Mouse (Mus musculus): ENCODE measurements around the gene Nmi. TPM values are rescaled to one million over a fixed set of nuclear protein-coding genes. Genes with fewer than 3 reads are reported as not detected.

Gene Nmi
- polyA plus RNA-seq, 1 experiment from 2014 or later: 4.7 TPM

GRCm38 (mm10) chr2:51989559-51989958, 16.3 kb upstream of the Nmi start:
- no peak for ATAC-seq (ENCODE audit: low FRiP score)
- no peaks in the 10 kb centered on the region for H3K36me3 ChIP-seq (replicated peaks; ENCODE audit: control insufficient read depth, insufficient read depth)

DNA sequence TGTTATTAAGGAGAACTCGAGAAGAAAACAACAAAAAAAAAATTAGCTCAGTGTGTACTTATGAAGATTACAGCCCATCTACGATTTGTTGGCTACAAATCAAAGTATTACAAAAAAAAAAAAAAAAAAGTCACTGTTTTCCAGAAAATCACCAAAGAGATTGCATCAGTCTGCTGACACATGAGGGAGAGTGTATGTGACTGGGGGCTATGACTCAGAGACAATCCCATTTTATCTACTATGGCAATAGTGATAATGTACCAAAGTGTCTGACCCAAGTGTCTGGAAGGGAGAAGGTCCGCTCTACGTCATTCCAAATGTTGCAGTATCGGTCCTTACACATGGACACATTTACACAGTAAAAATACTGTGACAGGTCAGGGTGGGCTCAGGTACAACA, 13.4 kb upstream of the Nmi start:
- Histone ChIP-seq H3K9me3 (ENCODE audit: control insufficient read depth, low read length) (no peaks in the 10 kb centered on the region), H3K27ac (no peak overlapping the region), H3K27me3 (ENCODE audit: control insufficient read depth, insufficient read depth, low read length) (no peaks in the 10 kb centered on the region), H3K4me1 (replicated peaks; ENCODE audit: control insufficient read depth, insufficient read depth, low read length) (peaks cover 4% of the 10 kb centered on the region; the same call in 1 of the 2 replicates), H3K4me3 (replicated peaks; ENCODE audit: low read length) (no peak overlapping the region), H3K4me2 (replicated peaks) (no peak overlapping the region), H3K9ac (no peak overlapping the region), H3K36me3 (replicated peaks; ENCODE audit: control insufficient read depth, insufficient read depth) (no peaks in the 10 kb centered on the region)
- 91% methylated on average over 5 of the region's 5 CpGs for WGBS
- ATAC-seq (ENCODE audit: low FRiP score) (no peak), DNase-seq (ENCODE audit: low spot score) (no peak)

More at GRCm38 (mm10) chr2:51989559-51989958, 16.3 kb upstream of the Nmi start:
- H3K4me2 ChIP-seq (replicated peaks): no peak overlapping the region
- 80% methylated on average over 2 of the region's 2 CpGs for WGBS
- H3K9me3 ChIP-seq (ENCODE audit: control insufficient read depth, low read length): no peaks in the 10 kb centered on the region
- H3K27me3 ChIP-seq (ENCODE audit: control insufficient read depth, insufficient read depth, low read length): no peaks in the 10 kb centered on the region
- H3K4me3 ChIP-seq (replicated peaks; ENCODE audit: low read length): no peak overlapping the region
- no peak overlapping the region for H3K9ac ChIP-seq
- H3K27ac ChIP-seq: no peak overlapping the region
- no peak for DNase-seq (ENCODE audit: low spot score)
- no peaks in the 10 kb centered on the region for H3K4me1 ChIP-seq (replicated peaks; ENCODE audit: control insufficient read depth, insufficient read depth, low read length)

- no peaks in the 10 kb centered on the region for H3K36me3 ChIP-seq (replicated peaks; ENCODE audit: control insufficient read depth, insufficient read depth)
- no peaks in the 10 kb centered on the region for H3K27me3 ChIP-seq (ENCODE audit: control insufficient read depth, insufficient read depth, low read length)
- DNase-seq (ENCODE audit: low spot score): no peak
- no peak overlapping the region for H3K4me3 ChIP-seq (replicated peaks; ENCODE audit: low read length)
- H3K27ac ChIP-seq: no peak overlapping the region
- peaks cover 5% of the 10 kb centered on the region; the same call in 1 of the 2 replicates for H3K4me1 ChIP-seq (replicated peaks; ENCODE audit: control insufficient read depth, insufficient read depth, low read length)
- no peak overlapping the region for H3K4me2 ChIP-seq (replicated peaks)
- 76% methylated on average over 9 of the region's 9 CpGs for WGBS
- no peaks in the 10 kb centered on the region for H3K9me3 ChIP-seq (ENCODE audit: control insufficient read depth, low read length)
- no peak overlapping the region for H3K9ac ChIP-seq
- no peak for ATAC-seq (ENCODE audit: low FRiP score)
These were observed 12.9 kb upstream of the Nmi start for GRCm38 (mm10) chr2:51986157-51986556.

- H3K4me3 ChIP-seq (replicated peaks; ENCODE audit: low read length): no peak overlapping the region
- ATAC-seq (ENCODE audit: low FRiP score) (no peak), DNase-seq (ENCODE audit: low spot score) (no peak)
- no peaks in the 10 kb centered on the region for H3K36me3 ChIP-seq (replicated peaks; ENCODE audit: control insufficient read depth, insufficient read depth)
- H3K4me1 ChIP-seq (replicated peaks; ENCODE audit: control insufficient read depth, insufficient read depth, low read length): peaks cover 5% of the 10 kb centered on the region; the same call in 1 of the 2 replicates
- no peak overlapping the region for H3K27ac ChIP-seq
- no peak overlapping the region for H3K9ac ChIP-seq
- no peak overlapping the region for H3K4me2 ChIP-seq (replicated peaks)
- WGBS: 88% methylated on average over 10 of the region's 10 CpGs
- H3K9me3 ChIP-seq (ENCODE audit: control insufficient read depth, low read length): no peaks in the 10 kb centered on the region
- H3K27me3 ChIP-seq (ENCODE audit: control insufficient read depth, insufficient read depth, low read length): no peaks in the 10 kb centered on the region
These were observed 11.9 kb upstream of the Nmi start for GRCm38 (mm10) chr2:51985241-51985640.

DNA sequence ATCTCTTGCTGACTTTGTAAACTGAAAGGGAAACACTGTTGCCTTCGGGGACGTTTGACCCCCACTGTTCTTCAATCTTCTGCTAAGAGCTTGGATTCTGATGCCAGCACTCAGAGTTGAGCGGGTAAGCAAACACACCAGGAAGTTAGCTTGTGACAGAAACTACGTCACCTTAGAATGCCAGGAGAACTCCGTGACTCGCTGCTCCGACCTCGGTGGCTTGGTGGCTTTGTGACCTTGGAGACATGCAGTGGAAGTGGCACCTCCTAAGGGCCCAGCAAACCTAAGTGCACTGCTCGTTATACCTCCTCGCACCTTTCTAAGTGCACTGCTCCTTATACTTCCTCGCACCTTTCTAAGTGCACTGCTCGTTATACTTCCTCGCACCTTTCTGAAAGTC, 9.0 kb upstream of the Nmi start:
- ATAC-seq (ENCODE audit: low FRiP score) (no peak), DNase-seq (ENCODE audit: low spot score) (no peak)
- Histone ChIP-seq H3K4me1 (replicated peaks; ENCODE audit: control insufficient read depth, insufficient read depth, low read length) (peaks cover 5% of the 10 kb centered on the region; the same call in 1 of the 2 replicates), H3K4me2 (replicated peaks) (0 out of 2 replicates have a peak overlapping the region, but pooled peaks have one; percentile 4), H3K4me3 (replicated peaks; ENCODE audit: low read length) (no peak overlapping the region), H3K27me3 (ENCODE audit: control insufficient read depth, insufficient read depth, low read length) (no peaks in the 10 kb centered on the region), H3K9ac (no peak overlapping the region), H3K36me3 (replicated peaks; ENCODE audit: control insufficient read depth, insufficient read depth) (no peaks in the 10 kb centered on the region), H3K27ac (no peak overlapping the region), H3K9me3 (ENCODE audit: control insufficient read depth, low read length) (no peaks in the 10 kb centered on the region)
- WGBS: 82% methylated on average over 13 of the region's 13 CpGs

GRCm38 (mm10) chr2:51981630-51982029, 8.3 kb upstream of the Nmi start:
- DNase-seq (ENCODE audit: low spot score): no peak
- H3K4me2 ChIP-seq (replicated peaks): peak overlapping the region; percentile 4; the same call in 1 of the 2 replicates
- WGBS: 59% methylated on average over 11 of the region's 11 CpGs

DNA sequence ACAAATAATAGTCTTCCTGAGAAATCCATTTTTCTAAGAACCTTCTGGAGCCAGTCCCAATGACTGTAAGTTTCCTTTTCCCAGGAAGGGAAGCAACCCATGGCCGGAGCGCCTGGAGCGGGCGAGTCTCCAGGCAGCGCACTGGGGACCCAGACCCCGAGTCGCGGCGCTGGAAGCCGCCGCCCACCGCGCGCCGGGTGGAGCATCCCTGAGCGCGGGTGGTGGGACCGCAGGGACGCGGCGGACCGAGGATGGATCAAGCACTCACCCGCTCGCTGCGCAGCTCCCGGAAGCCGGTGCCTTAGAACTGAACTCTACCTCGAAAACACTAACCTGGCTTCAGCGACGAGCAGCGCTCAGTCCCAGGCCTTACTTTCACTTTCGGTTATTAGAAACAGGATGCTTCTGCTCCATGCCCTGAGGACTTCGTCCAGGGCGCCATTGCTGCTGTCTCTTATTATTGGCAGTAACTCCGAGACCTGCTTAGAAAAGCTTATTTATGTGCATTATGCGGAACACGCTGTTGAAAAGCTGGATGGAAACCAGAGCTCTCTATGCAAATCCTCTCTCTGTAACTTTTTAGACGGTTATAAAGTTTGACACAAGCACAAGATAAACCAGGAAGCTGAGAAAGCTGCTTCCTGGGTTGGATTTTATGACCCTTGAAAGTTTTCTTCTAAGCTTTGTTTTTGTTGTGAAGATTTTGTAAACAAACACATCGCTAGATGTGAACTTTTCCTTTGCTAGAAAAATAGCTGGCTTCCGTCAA, 469 bp downstream of the Nmi start:
- ATAC-seq (ENCODE audit: low FRiP score) (peak; percentile 62; the same call in 1 of the 2 replicates), DNase-seq (ENCODE audit: low spot score) (peak; percentile 45)
- Histone ChIP-seq H3K36me3 (replicated peaks; ENCODE audit: control insufficient read depth, insufficient read depth) (no peaks in the 10 kb centered on the region), H3K4me3 (replicated peaks; ENCODE audit: low read length) (peak overlapping the region; percentile 58), H3K9me3 (ENCODE audit: control insufficient read depth, low read length) (no peaks in the 10 kb centered on the region), H3K27me3 (ENCODE audit: control insufficient read depth, insufficient read depth, low read length) (peaks cover 5% of the 10 kb centered on the region; the same call in 1 of the 2 replicates), H3K4me1 (replicated peaks; ENCODE audit: control insufficient read depth, insufficient read depth, low read length) (no peaks in the 10 kb centered on the region; the same call in 1 of the 2 replicates), H3K27ac (peak overlapping the region; percentile 54; the same call in 1 of the 2 replicates), H3K4me2 (replicated peaks) (peak overlapping the region; percentile 95), H3K9ac (peak overlapping the region; percentile 62)
- 4% methylated on average over 39 of the region's 40 CpGs for WGBS

More at GRCm38 (mm10) chr2:51981630-51982029, 8.3 kb upstream of the Nmi start:
- Histone ChIP-seq H3K9me3 (ENCODE audit: control insufficient read depth, low read length) (no peaks in the 10 kb centered on the region), H3K36me3 (replicated peaks; ENCODE audit: control insufficient read depth, insufficient read depth) (no peaks in the 10 kb centered on the region), H3K4me1 (replicated peaks; ENCODE audit: control insufficient read depth, insufficient read depth, low read length) (peaks cover 5% of the 10 kb centered on the region; the same call in 1 of the 2 replicates), H3K4me3 (replicated peaks; ENCODE audit: low read length) (no peak overlapping the region), H3K9ac (no peak overlapping the region), H3K27ac (no peak overlapping the region), H3K27me3 (ENCODE audit: control insufficient read depth, insufficient read depth, low read length) (no peaks in the 10 kb centered on the region)
- no peak for ATAC-seq (ENCODE audit: low FRiP score)

DNA sequence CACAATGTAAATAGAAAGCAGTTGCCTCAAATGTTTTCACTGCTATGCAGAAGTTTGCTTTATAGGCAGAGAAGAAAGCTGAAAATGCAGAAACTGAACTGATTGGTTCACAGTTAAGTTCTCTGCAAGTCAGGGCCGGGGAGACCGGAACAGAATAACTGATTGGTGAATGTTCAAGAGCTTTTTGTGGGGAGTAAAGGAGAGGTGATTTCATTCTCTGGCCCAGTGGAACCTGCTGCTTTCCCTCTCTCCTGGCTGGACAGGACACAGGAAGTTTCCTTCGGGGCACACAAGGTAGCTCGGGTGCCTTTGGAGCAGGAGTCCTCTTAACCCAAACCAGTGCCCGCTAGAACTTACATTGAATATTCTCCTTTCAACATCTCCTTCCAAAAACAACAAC, 1.2 kb downstream of the Nmi start:
- Histone ChIP-seq H3K9ac (no peak overlapping the region), H3K4me3 (replicated peaks; ENCODE audit: low read length) (peak overlapping the region; percentile 58), H3K9me3 (ENCODE audit: control insufficient read depth, low read length) (no peaks in the 10 kb centered on the region), H3K27ac (no peak overlapping the region), H3K27me3 (ENCODE audit: control insufficient read depth, insufficient read depth, low read length) (peaks cover 5% of the 10 kb centered on the region; the same call in 1 of the 2 replicates), H3K4me1 (replicated peaks; ENCODE audit: control insufficient read depth, insufficient read depth, low read length) (no peaks in the 10 kb centered on the region; the same call in 1 of the 2 replicates), H3K4me2 (replicated peaks) (peak overlapping the region; percentile 95), H3K36me3 (replicated peaks; ENCODE audit: control insufficient read depth, insufficient read depth) (no peaks in the 10 kb centered on the region)
- DNase-seq (ENCODE audit: low spot score): no peak
- WGBS: 55% methylated on average over 5 of the region's 5 CpGs
- ATAC-seq (ENCODE audit: low FRiP score): no peak

DNA sequence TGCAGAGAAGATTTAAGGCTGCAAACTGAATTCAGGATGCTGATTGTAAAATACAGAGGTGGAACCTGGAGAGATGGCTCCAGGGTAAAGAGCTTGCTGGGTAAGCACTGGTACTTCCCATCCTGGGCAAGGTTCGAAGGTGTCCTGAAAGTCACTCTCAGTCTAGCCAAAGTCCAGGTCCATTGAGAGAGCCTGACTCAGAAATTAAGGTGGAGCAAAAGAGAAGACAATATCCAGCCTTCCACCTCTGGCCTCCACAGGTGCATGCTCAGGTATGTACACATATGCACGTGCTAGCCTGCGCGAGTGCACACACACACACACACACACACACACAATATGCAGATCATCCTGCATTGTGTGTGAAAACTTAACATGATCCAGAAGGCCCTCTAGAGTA, 2.4 kb downstream of the Nmi start:
- H3K9me3 ChIP-seq (ENCODE audit: control insufficient read depth, low read length): no peaks in the 10 kb centered on the region
- no peak overlapping the region for H3K4me2 ChIP-seq (replicated peaks)
- H3K9ac ChIP-seq: no peak overlapping the region
- H3K27ac ChIP-seq: no peak overlapping the region
- H3K4me3 ChIP-seq (replicated peaks; ENCODE audit: low read length): no peak overlapping the region
- DNase-seq (ENCODE audit: low spot score) (no peak), ATAC-seq (ENCODE audit: low FRiP score) (no peak)
- over 99% methylated on average over 4 of the region's 4 CpGs for WGBS
- no peaks in the 10 kb centered on the region; the same call in 1 of the 2 replicates for H3K4me1 ChIP-seq (replicated peaks; ENCODE audit: control insufficient read depth, insufficient read depth, low read length)
- H3K27me3 ChIP-seq (ENCODE audit: control insufficient read depth, insufficient read depth, low read length): peaks cover 5% of the 10 kb centered on the region; the same call in 1 of the 2 replicates
- H3K36me3 ChIP-seq (replicated peaks; ENCODE audit: control insufficient read depth, insufficient read depth): no peaks in the 10 kb centered on the region
